Mouse (Mus musculus): Measurements from ENCODE around the gene Ptpn12. TPM values are rescaled to one million over a fixed set of nuclear protein-coding genes. Genes with fewer than 3 reads are reported as not detected.
A peak's percentile ranks its signal among the peaks of the same experiment; 100 is the strongest.

Gene Ptpn12
- 31.3 and 35.5 TPM in 2 replicates for polyA plus RNA-seq (2014; fragmentation: Nextera tagmentation; extraction: Ambion mirVana)

- no peaks in the 10 kb centered on the region for H3K27me3 ChIP-seq (replicated peaks; ENCODE audit: control insufficient read depth, insufficient read depth, low read length)
- H3K36me3 ChIP-seq (ENCODE audit: control insufficient read depth, insufficient read depth, low read length) = no peaks in the 10 kb centered on the region
- H3K4me2 ChIP-seq (ENCODE audit: low read length) = peak within 1 kb of the TSS; percentile 67
- peak within 1 kb of the TSS; percentile 97 for H3K4me3 ChIP-seq (ENCODE audit: low read depth, low read length)
- DNase-seq (ENCODE audit: low spot score) (peak; percentile 97), ATAC-seq (peak; percentile 95)
- peak within 1 kb of the TSS; percentile 99 for H3K9ac ChIP-seq (ENCODE audit: low read length)
- peaks cover 12% of the 10 kb centered on the region for H3K4me1 ChIP-seq (ENCODE audit: control insufficient read depth, insufficient read depth, low read length)
- H3K27ac ChIP-seq (ENCODE audit: low read depth, low read length) = peak within 1 kb of the TSS; percentile 99
- WGBS = 1% methylated on average over 38 of the region's 73 CpGs
- no peaks in the 10 kb centered on the region for H3K9me3 ChIP-seq (replicated peaks; ENCODE audit: control insufficient read depth, low read length)
Observed at GRCm38 (mm10) chr5:21055820-21056531, at the start of gene Ptpn12. TSS of gene Ptpn12 (minus strand) at chr5:21055911.

- WGBS = 73% methylated on average over 6 of the region's 6 CpGs
- H3K36me3 ChIP-seq (ENCODE audit: control insufficient read depth, insufficient read depth, low read length) = no peaks in the 10 kb centered on the region
- ATAC-seq (no peak), DNase-seq (ENCODE audit: low spot score) (no peak)
- H3K9me3 ChIP-seq (replicated peaks; ENCODE audit: control insufficient read depth, low read length) = no peaks in the 10 kb centered on the region
- no peak overlapping the region for H3K9ac ChIP-seq (ENCODE audit: low read length)
- H3K4me2 ChIP-seq (ENCODE audit: low read length) = no peak overlapping the region
- H3K4me1 ChIP-seq (ENCODE audit: control insufficient read depth, insufficient read depth, low read length) = no peaks in the 10 kb centered on the region
- no peak overlapping the region for H3K4me3 ChIP-seq (ENCODE audit: low read depth, low read length)
- H3K27ac ChIP-seq (ENCODE audit: low read depth, low read length) = no peak overlapping the region
- no peaks in the 10 kb centered on the region for H3K27me3 ChIP-seq (replicated peaks; ENCODE audit: control insufficient read depth, insufficient read depth, low read length)
Observed at GRCm38 (mm10) chr5:21091179-21091578, 35.5 kb upstream of the Ptpn12 start.

- no peak for ATAC-seq
- no peak overlapping the region for H3K4me2 ChIP-seq (ENCODE audit: low read length)
- WGBS = 81% methylated on average over 2 of the region's 2 CpGs
Observed at GRCm38 (mm10) chr5:21057217-21057616, 1.5 kb upstream of the Ptpn12 start.

GRCm38 (mm10) chr5:21056595-21056994, 884 bp upstream of the Ptpn12 start:
- peak overlapping the region; percentile 68 for H3K9ac ChIP-seq (ENCODE audit: low read length)
- H3K4me1 ChIP-seq (ENCODE audit: control insufficient read depth, insufficient read depth, low read length) = peaks cover 12% of the 10 kb centered on the region
- no peak for DNase-seq (ENCODE audit: low spot score)

More at GRCm38 (mm10) chr5:21057217-21057616, 1.5 kb upstream of the Ptpn12 start:
- Histone ChIP-seq H3K36me3 (ENCODE audit: control insufficient read depth, insufficient read depth, low read length) (no peaks in the 10 kb centered on the region), H3K27me3 (replicated peaks; ENCODE audit: control insufficient read depth, insufficient read depth, low read length) (no peaks in the 10 kb centered on the region), H3K27ac (ENCODE audit: low read depth, low read length) (no peak overlapping the region), H3K9me3 (replicated peaks; ENCODE audit: control insufficient read depth, low read length) (no peaks in the 10 kb centered on the region), H3K4me3 (ENCODE audit: low read depth, low read length) (no peak overlapping the region), H3K4me1 (ENCODE audit: control insufficient read depth, insufficient read depth, low read length) (peaks cover 12% of the 10 kb centered on the region), H3K9ac (ENCODE audit: low read length) (no peak overlapping the region)
- DNase-seq (ENCODE audit: low spot score) = no peak

GRCm38 (mm10) chr5:21055071-21055819, 466 bp downstream of the Ptpn12 start:
- Histone ChIP-seq H3K36me3 (ENCODE audit: control insufficient read depth, insufficient read depth, low read length) (no peaks in the 10 kb centered on the region), H3K27me3 (replicated peaks; ENCODE audit: control insufficient read depth, insufficient read depth, low read length) (no peaks in the 10 kb centered on the region), H3K4me3 (ENCODE audit: low read depth, low read length) (peak overlapping the region; percentile 97), H3K9me3 (replicated peaks; ENCODE audit: control insufficient read depth, low read length) (no peaks in the 10 kb centered on the region), H3K4me2 (ENCODE audit: low read length) (peak overlapping the region; percentile 67), H3K27ac (ENCODE audit: low read depth, low read length) (peak overlapping the region; percentile 99), H3K9ac (ENCODE audit: low read length) (peak overlapping the region; percentile 99), H3K4me1 (ENCODE audit: control insufficient read depth, insufficient read depth, low read length) (peaks cover 12% of the 10 kb centered on the region)
- DNase-seq (ENCODE audit: low spot score) (peak; percentile 66), ATAC-seq (peak; percentile 40)
- under 1% methylated on average over 43 of the region's 84 CpGs for WGBS

More at GRCm38 (mm10) chr5:21056595-21056994, 884 bp upstream of the Ptpn12 start:
- Histone ChIP-seq H3K4me2 (ENCODE audit: low read length) (peak overlapping the region; percentile 58), H3K27me3 (replicated peaks; ENCODE audit: control insufficient read depth, insufficient read depth, low read length) (no peaks in the 10 kb centered on the region), H3K4me3 (ENCODE audit: low read depth, low read length) (peak overlapping the region; percentile 97), H3K9me3 (replicated peaks; ENCODE audit: control insufficient read depth, low read length) (no peaks in the 10 kb centered on the region), H3K36me3 (ENCODE audit: control insufficient read depth, insufficient read depth, low read length) (no peaks in the 10 kb centered on the region), H3K27ac (ENCODE audit: low read depth, low read length) (peak overlapping the region; percentile 99; the same call in 1 of the 2 replicates)
- 12% methylated on average over 8 of the region's 8 CpGs for WGBS
- no peak for ATAC-seq

GRCm38 (mm10) chr5:21054472-21055070, 1.1 kb downstream of the Ptpn12 start:
- H3K4me2 ChIP-seq (ENCODE audit: low read length) = peak overlapping the region; percentile 67
- H3K27me3 ChIP-seq (replicated peaks; ENCODE audit: control insufficient read depth, insufficient read depth, low read length) = no peaks in the 10 kb centered on the region
- H3K36me3 ChIP-seq (ENCODE audit: control insufficient read depth, insufficient read depth, low read length) = no peaks in the 10 kb centered on the region
- WGBS = under 1% methylated on average over 20 of the region's 20 CpGs
- peaks cover 12% of the 10 kb centered on the region for H3K4me1 ChIP-seq (ENCODE audit: control insufficient read depth, insufficient read depth, low read length)
- H3K9ac ChIP-seq (ENCODE audit: low read length) = peak overlapping the region; percentile 99
- no peaks in the 10 kb centered on the region for H3K9me3 ChIP-seq (replicated peaks; ENCODE audit: control insufficient read depth, low read length)
- H3K4me3 ChIP-seq (ENCODE audit: low read depth, low read length) = peak overlapping the region; percentile 97
- DNase-seq (ENCODE audit: low spot score) (peak; percentile 68), ATAC-seq (0 out of 2 replicates have a peak, but pooled peaks have one; percentile 4)
- peak overlapping the region; percentile 99 for H3K27ac ChIP-seq (ENCODE audit: low read depth, low read length)

GRCm38 (mm10) chr5:21053571-21054307, 2.0 kb downstream of the Ptpn12 start:
- 63% methylated on average over 3 of the region's 3 CpGs for WGBS
- no peak overlapping the region for H3K27ac ChIP-seq (ENCODE audit: low read depth, low read length)
- ATAC-seq = no peak

GRCm38 (mm10) chr5:21052521-21052920, 3.2 kb downstream of the Ptpn12 start:
- no peak overlapping the region for H3K9ac ChIP-seq (ENCODE audit: low read length)
- H3K9me3 ChIP-seq (replicated peaks; ENCODE audit: control insufficient read depth, low read length) = no peaks in the 10 kb centered on the region
- ATAC-seq (no peak), DNase-seq (ENCODE audit: low spot score) (no peak)
- H3K27ac ChIP-seq (ENCODE audit: low read depth, low read length) = no peak overlapping the region
- H3K4me2 ChIP-seq (ENCODE audit: low read length) = no peak overlapping the region
- H3K4me1 ChIP-seq (ENCODE audit: control insufficient read depth, insufficient read depth, low read length) = peaks cover 12% of the 10 kb centered on the region
- H3K4me3 ChIP-seq (ENCODE audit: low read depth, low read length) = no peak overlapping the region
- no peaks in the 10 kb centered on the region for H3K36me3 ChIP-seq (ENCODE audit: control insufficient read depth, insufficient read depth, low read length)
- no peaks in the 10 kb centered on the region for H3K27me3 ChIP-seq (replicated peaks; ENCODE audit: control insufficient read depth, insufficient read depth, low read length)
- WGBS = 87% methylated on average over 1 of the region's 1 CpGs

More at GRCm38 (mm10) chr5:21053571-21054307, 2.0 kb downstream of the Ptpn12 start:
- H3K4me3 ChIP-seq (ENCODE audit: low read depth, low read length) = peak overlapping the region; percentile 97
- H3K4me2 ChIP-seq (ENCODE audit: low read length) = peak overlapping the region; percentile 67
- peak overlapping the region; percentile 99 for H3K9ac ChIP-seq (ENCODE audit: low read length)
- no peaks in the 10 kb centered on the region for H3K36me3 ChIP-seq (ENCODE audit: control insufficient read depth, insufficient read depth, low read length)
- no peak for DNase-seq (ENCODE audit: low spot score)
- peaks cover 12% of the 10 kb centered on the region for H3K4me1 ChIP-seq (ENCODE audit: control insufficient read depth, insufficient read depth, low read length)
- H3K27me3 ChIP-seq (replicated peaks; ENCODE audit: control insufficient read depth, insufficient read depth, low read length) = no peaks in the 10 kb centered on the region
- no peaks in the 10 kb centered on the region for H3K9me3 ChIP-seq (replicated peaks; ENCODE audit: control insufficient read depth, low read length)
